Mouse (Mus musculus): ENCODE results near the gene Hdlbp. TPM values are rescaled to one million over a fixed set of nuclear protein-coding genes. Genes with fewer than 3 reads are reported as not detected.

The Hdlbp gene
- total and polyA plus RNA-seq, 3 experiments: 141 to 1,954 (median 271) TPM

GRCm38 (mm10) chr1:93445111-93445821 is 33.3 kb downstream of the Hdlbp start:
- no peak for TF ChIP-seq USF2 (IDR thresholded peaks at IDR 0.05; ENCODE audit: borderline replicate concordance in 1 of 2, insufficient read depth in 1 of 2, low read depth in 1 of 2, low read length in 2 of 2)
- no peak for TF ChIP-seq BHLHE40 (IDR thresholded peaks at IDR 0.05; ENCODE audit: borderline replicate concordance, low read depth, low read length)
- peak; percentile 91 for TF ChIP-seq NELFE (IDR thresholded peaks at IDR 0.05; ENCODE audit: low read depth, low read length)
- no peak for TF ChIP-seq ELF1 (IDR thresholded peaks at IDR 0.05; ENCODE audit: low read depth, low read length)
- TF ChIP-seq JUND (IDR thresholded peaks at IDR 0.05; ENCODE audit: low read depth, low read length): no peak
- no peak for TF ChIP-seq MYC (IDR thresholded peaks at IDR 0.05; ENCODE audit: low read depth, low read length)
- 0 out of 2 replicates have a peak, but pooled peaks have one; percentile 10 for TF ChIP-seq USF1 (IDR thresholded peaks at IDR 0.05; ENCODE audit: low read depth, low read length)
- no peak for TF ChIP-seq CHD2 (IDR thresholded peaks at IDR 0.05; ENCODE audit: low read length)
- no peak for TF ChIP-seq ZKSCAN1 (IDR thresholded peaks at IDR 0.05; ENCODE audit: low read depth, low read length)
- peak; percentile 60; the same call in 1 of the 2 replicates for TF ChIP-seq NRF1 (IDR thresholded peaks at IDR 0.05; ENCODE audit: insufficient read depth, low read depth, low read length, poor library complexity, severe bottlenecking)
- no peak for TF ChIP-seq RAD21 (IDR thresholded peaks at IDR 0.05; ENCODE audit: low read depth, low read length)
- TF ChIP-seq ZC3H11A (IDR thresholded peaks at IDR 0.05; ENCODE audit: low read depth, low read length): no peak
- no peak for TF ChIP-seq CTCF (IDR thresholded peaks at IDR 0.05 in 2 of 3, conservative IDR thresholded peaks at IDR 0.05 in 1 of 3; ENCODE audit: control insufficient read depth in 1 of 3, insufficient read depth in 1 of 3, low read depth in 2 of 3, low read length in 3 of 3, poor library complexity in 1 of 3, severe bottlenecking in 1 of 3)
- peak; percentile 90 for TF ChIP-seq TBP (IDR thresholded peaks at IDR 0.05; ENCODE audit: low read depth, low read length)
- TF ChIP-seq MXI1 (IDR thresholded peaks at IDR 0.05; ENCODE audit: low read depth, low read length): peak; percentile 56; the same call in 1 of the 2 replicates
- no peak for TF ChIP-seq SMC3 (IDR thresholded peaks at IDR 0.05; ENCODE audit: low read depth, low read length)
- TF ChIP-seq POLR2AphosphoS2 (IDR thresholded peaks at IDR 0.05; ENCODE audit: low read length): peak; percentile 90
- peak; percentile 67 for TF ChIP-seq TCF12 (IDR thresholded peaks at IDR 0.05; ENCODE audit: low read depth, low read length)
- peak; percentile 42; the same call in 1 of the 2 replicates for TF ChIP-seq KAT2A (conservative IDR thresholded peaks at IDR 0.05; ENCODE audit: low read depth, low read length)
- TF ChIP-seq MAX (IDR thresholded peaks at IDR 0.05; ENCODE audit: low read length): 0 out of 2 replicates have a peak, but pooled peaks have one; percentile 27
- 0 out of 4 replicates have a peak, but pooled peaks of 1 of the 2 experiments have one; percentile 3 for TF ChIP-seq EP300 (IDR thresholded peaks at IDR 0.05; ENCODE audit: low read depth in 1 of 2, low read length in 2 of 2)
- TF ChIP-seq MAZ (IDR thresholded peaks at IDR 0.05; ENCODE audit: low read depth, low read length): peak; percentile 60
- no peak; the same call in 1 of the 2 replicates for TF ChIP-seq SIN3A (IDR thresholded peaks at IDR 0.05; ENCODE audit: low read length)
- no peak for TF ChIP-seq MYB (IDR thresholded peaks at IDR 0.05; ENCODE audit: low read depth, low read length)
- 0 out of 2 replicates have a peak, but pooled peaks have one; percentile 46 for TF ChIP-seq CHD1 (IDR thresholded peaks at IDR 0.05; ENCODE audit: low read depth, low read length)
- no peak for TF ChIP-seq MAFK (IDR thresholded peaks at IDR 0.05; ENCODE audit: borderline replicate concordance, low read depth, low read length)
- TF ChIP-seq POLR2A (IDR thresholded peaks at IDR 0.05; ENCODE audit: control insufficient read depth in 1 of 2, insufficient read depth in 1 of 2, low read depth in 1 of 2, low read length in 2 of 2, poor library complexity in 1 of 2): peak; percentile 62 to 91; a peak in 3 of 4 replicates
- TF ChIP-seq UBTF (IDR thresholded peaks at IDR 0.05; ENCODE audit: borderline replicate concordance, insufficient read depth, low read depth, low read length): no peak
- peak; percentile 72 for TF ChIP-seq HCFC1 (IDR thresholded peaks at IDR 0.05; ENCODE audit: low read depth, low read length)
- TF ChIP-seq E2F4 (IDR thresholded peaks at IDR 0.05; ENCODE audit: borderline replicate concordance, low read depth, low read length): no peak
- no peak for TF ChIP-seq RCOR1 (IDR thresholded peaks at IDR 0.05; ENCODE audit: low read depth, low read length)
- peak; percentile 97 for TF ChIP-seq ZMIZ1 (IDR thresholded peaks at IDR 0.05; ENCODE audit: low read depth, low read length)
- TF ChIP-seq TAL1 (IDR thresholded peaks at IDR 0.05; ENCODE audit: low read length): no peak
- TF ChIP-seq ZNF384 (IDR thresholded peaks at IDR 0.05; ENCODE audit: low read depth, low read length): no peak
- peak overlapping the region; percentile 78 for H3K27ac ChIP-seq (ENCODE audit: control insufficient read depth, low read depth, low read length)
- peak overlapping the region; percentile 94 for H3K9ac ChIP-seq (ENCODE audit: control insufficient read depth, low read depth, low read length, poor library complexity, severe bottlenecking)

More at GRCm38 (mm10) chr1:93445111-93445821, 33.3 kb downstream of the Hdlbp start:
- Histone ChIP-seq H3K4me3 (ENCODE audit: control insufficient read depth in 1 of 2, insufficient read depth in 1 of 2, low read depth in 2 of 2, low read length in 2 of 2) (peak overlapping the region; percentile 95 to 97), H3K36me3 (ENCODE audit: control insufficient read depth in 1 of 2, insufficient read depth in 2 of 2, low read length in 2 of 2) (peaks cover 14 to 23% of the 10 kb centered on the region in 2 experiments), H3K9me3 (replicated peaks; ENCODE audit: insufficient read depth, low read length) (no peaks in the 10 kb centered on the region), H3K4me1 (ENCODE audit: control insufficient read depth in 1 of 2, insufficient read depth in 2 of 2, low read length in 2 of 2) (peaks cover 3 to 13% of the 10 kb centered on the region in 2 experiments; a peak in 3 of 4 replicates), H3K27me3 (ENCODE audit: control insufficient read depth in 1 of 2, insufficient read depth in 2 of 2, low read length in 2 of 2) (no peaks in the 10 kb centered on the region), H3K79me2 (ENCODE audit: control insufficient read depth, insufficient read depth, low read length, poor library complexity) (peaks cover 47% of the 10 kb centered on the region)
- peak; percentile 88 for DNase-seq (ENCODE audit: low read depth, low spot score)
